ENCODE assay signal across 8 mouse cellular contexts in the genomic region with DNA sequence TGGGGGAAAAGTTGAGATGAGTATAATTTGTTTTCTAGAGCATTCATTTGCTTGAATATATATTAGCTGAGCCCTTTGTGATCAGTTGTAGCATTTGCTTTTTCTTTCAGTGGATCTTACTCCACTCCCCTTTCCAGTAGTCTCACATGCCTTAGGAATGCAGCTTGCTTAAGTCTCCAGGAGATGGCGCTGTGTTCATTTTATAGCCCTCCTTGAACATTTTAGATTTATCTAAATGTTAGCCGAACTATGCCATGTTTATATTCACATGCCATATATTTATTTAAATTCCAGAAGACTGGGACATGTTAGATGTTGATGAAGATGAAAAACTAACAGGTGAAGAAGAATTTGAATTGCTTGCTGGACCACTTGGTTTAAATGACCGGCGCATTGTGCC. TPM values are rescaled to one million over a fixed set of nuclear protein-coding genes. Genes with fewer than 3 reads are reported as not detected.
DNase-seq lines count a peak whose midpoint lies in the region; ATAC-seq lines count a peak whose summit lies in the region.

No protein-coding gene starts in this region.

- peak; percentile 19 for DNase-seq in kidney, adult 9 months
- no peak for DNase-seq in kidney, adult 8-10 months
- DNase-seq in 416B (ENCODE audit: low read depth): peak; percentile 74
- DNase-seq in CD8-positive naive resting alpha-beta T cell, adult 2 months (ENCODE audit: low read depth in 2 of 2, low spot score in 2 of 2): peak; percentile 26 to 55
- DNase-seq in cerebellum, adult 9-10 months: peak; percentile 55
- peak; percentile 34 for DNase-seq in lung, postnatal 36 days
- DNase-seq in layer of hippocampus, adult 11-12 months (ENCODE audit: low spot score): no peak

- ATAC-seq in megakaryocyte, adult 5-6 weeks (ENCODE audit: poor library complexity, severe bottlenecking): no peak

RNA-seq across cellular contexts. Expression of a gene that starts 49.3 kb away (rescaled TPM):
- total RNA-seq in megakaryocyte, adult 5-6 weeks (2015): 0.52 and 0.76 TPM in 2 replicates
- 0.55 and 1.2 TPM in 2 replicates for total RNA-seq in megakaryocyte, adult 5-6 weeks (2017)

Comparison
In these comparisons a context has a peak if more than half of its experiments do, and no peak if none do; other contexts are left out.
1. DNase-seq: peak in kidney, adult 9 months (single experiment), 416B (single experiment), CD8-positive naive resting alpha-beta T cell, adult 2 months (2 of 2), cerebellum, adult 9-10 months (single experiment) and lung, postnatal 36 days (single experiment); none in kidney, adult 8-10 months (0 of 2) and layer of hippocampus, adult 11-12 months (single experiment).